ENCODE assay signal across 20 mouse cellular contexts in the genomic region with DNA sequence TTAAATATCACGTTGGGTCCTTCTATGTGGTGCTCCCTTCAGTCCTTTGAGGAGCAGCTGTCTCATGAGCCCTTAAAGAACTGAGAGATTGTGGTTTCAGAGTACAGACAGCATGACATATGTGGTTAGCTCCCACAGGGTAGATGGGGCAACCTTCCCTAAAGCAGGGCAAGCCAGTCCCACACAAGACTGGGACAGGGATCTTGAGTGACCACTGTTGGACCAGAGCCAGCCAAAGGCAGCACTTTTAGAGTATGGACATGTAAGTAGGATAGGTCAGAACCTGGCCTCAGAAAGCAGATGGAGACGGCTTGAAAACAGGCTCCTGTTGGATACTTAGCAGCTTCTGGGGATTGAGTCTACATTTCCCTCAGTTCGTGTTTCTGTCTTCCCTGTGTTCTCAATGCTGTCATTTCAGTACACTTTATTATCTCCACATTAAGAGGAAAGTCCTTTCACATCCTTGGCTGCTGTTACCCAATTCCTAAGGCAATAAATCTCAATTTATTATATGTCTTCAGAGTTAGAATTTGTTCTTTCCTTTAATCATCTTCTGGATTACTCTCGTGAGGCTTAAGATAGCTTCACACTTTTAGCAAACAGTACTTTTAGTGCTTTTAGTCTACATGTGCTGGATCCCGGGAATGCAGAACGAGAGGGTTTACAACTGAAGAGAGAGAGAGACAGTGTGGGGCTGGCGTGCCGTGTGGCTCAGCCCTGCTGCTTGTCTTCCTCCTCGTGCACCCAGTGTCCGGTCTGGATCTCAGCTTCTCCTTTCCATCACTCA. TPM values are rescaled to one million over a fixed set of nuclear protein-coding genes. Genes with fewer than 3 reads are reported as not detected.
DNase-seq lines count a peak whose midpoint lies in the region; ATAC-seq and TF ChIP-seq lines count a peak whose summit lies in the region.
"Had no signal": no experiment of that assay in that cellular context is flagged by ENCODE, and none has a peak within 500 bp of the region (broad histone marks: within the 10 kb centered on the region; RNA-seq: fewer than 3 reads in every experiment).

No protein-coding gene starts in this region.

- H3K4me2 ChIP-seq in CH12.LX (ENCODE audit: insufficient read depth, low read depth, poor library complexity, severe bottlenecking), result 0 out of 2 replicates have a peak overlapping the region, but pooled peaks have one; percentile 21
- H3K4me2 ChIP-seq in intestine, embryonic 14.5 days (ENCODE audit: low read length), result no peak overlapping the region
- peak overlapping the region; percentile 13 for H3K4me2 ChIP-seq in myocyte (ENCODE audit: low read depth)
- H3K4me2 ChIP-seq: forebrain, embryonic 13.5 days; hindbrain, embryonic 15.5 days; liver, embryonic 11.5 days; neural tube, embryonic 13.5 days had no signal

- no peaks in the 10 kb centered on the region for H3K36me3 ChIP-seq in heart, embryonic 10.5 days
- H3K36me3 ChIP-seq in CH12.LX (replicated peaks in 1 of 2; ENCODE audit: control insufficient read depth in 1 of 2, insufficient read depth in 1 of 2, low read length in 1 of 2) (peaks cover 10 to 40% of the 10 kb centered on the region in 2 experiments), myocyte (ENCODE audit: control insufficient read depth, insufficient read depth) (peaks cover 5% of the 10 kb centered on the region)
- H3K36me3 ChIP-seq in intestine, embryonic 14.5 days (ENCODE audit: control insufficient read depth, insufficient read depth, low read length), result 0 out of 2 replicates have a peak, but pooled peaks cover 9% of the 10 kb centered on the region
- H3K36me3 ChIP-seq: hindbrain, embryonic 15.5 days had no signal

- H3ac ChIP-seq in myocyte (ENCODE audit: control insufficient read depth, insufficient read length), result no peak overlapping the region

- peaks cover 33% of the 10 kb centered on the region for H3K4me1 ChIP-seq in heart, embryonic 10.5 days
- peaks cover 35 to 89% of the 10 kb centered on the region in 2 experiments for H3K4me1 ChIP-seq in CH12.LX (ENCODE audit: control insufficient read depth in 1 of 2, insufficient read depth in 2 of 2)
- peaks cover 16% of the 10 kb centered on the region for H3K4me1 ChIP-seq in intestine, embryonic 14.5 days (replicated peaks; ENCODE audit: control insufficient read depth, insufficient read depth, low read length)

- 79% methylated on average over 10 of the region's 10 CpGs for WGBS in heart, embryonic 10.5 days
- WGBS in intestine, embryonic 14.5 days, result 50% methylated on average over 10 of the region's 10 CpGs

- no peaks in the 10 kb centered on the region for H3K27me3 ChIP-seq in heart, embryonic 10.5 days (ENCODE audit: insufficient read depth, poor library complexity, severe bottlenecking)
- H3K27me3 ChIP-seq in CH12.LX (replicated peaks) (no peaks in the 10 kb centered on the region), myocyte (ENCODE audit: control insufficient read depth, insufficient read depth, insufficient read length) (no peaks in the 10 kb centered on the region)
- no peaks in the 10 kb centered on the region for H3K27me3 ChIP-seq in intestine, embryonic 14.5 days (replicated peaks; ENCODE audit: control insufficient read depth, insufficient read depth, low read length)
- H3K27me3 ChIP-seq: forebrain, embryonic 13.5 days; hindbrain, embryonic 15.5 days; neural tube, embryonic 13.5 days had no signal

- intact Hi-C loops in heart, postnatal 25 days (cut with DNase I), result no loop called here

- no peak overlapping the region for H3K9ac ChIP-seq in CH12.LX (ENCODE audit: insufficient read depth, low read depth)
- no peak overlapping the region for H3K9ac ChIP-seq in intestine, embryonic 14.5 days (ENCODE audit: low read length)
- H3K9ac ChIP-seq: forebrain, embryonic 13.5 days; hindbrain, embryonic 15.5 days; neural tube, embryonic 13.5 days had no signal

- dilution Hi-C loops in CH12.LX (cut with MboI; ENCODE audit: extremely low pct_ligation_motif_present, extremely low pct_unique_long_range_greater_than_20kb, low sequenced_read_pairs), result no loop called here

- 0 out of 2 replicates have a peak, but pooled peaks have one; percentile 17 for ATAC-seq in intestine, embryonic 14.5 days (replicated peaks; ENCODE audit: low FRiP score, low TSS enrichment, low read depth)
- ATAC-seq: forebrain, embryonic 13.5 days; midbrain, embryonic 16.5 days had no signal

- no peak for TF ChIP-seq CTCF in CH12.LX (conservative IDR thresholded peaks at IDR 0.05 in 1 of 2, IDR thresholded peaks at IDR 0.05 in 1 of 2; ENCODE audit: low read depth in 2 of 2, low read length in 2 of 2)

- H3K27ac ChIP-seq in heart, embryonic 10.5 days, result no peak overlapping the region
- no peak overlapping the region for H3K27ac ChIP-seq in CH12.LX (ENCODE audit: insufficient read depth, low read depth)
- no peak overlapping the region for H3K27ac ChIP-seq in intestine, embryonic 14.5 days (ENCODE audit: low read depth)
- H3K27ac ChIP-seq: forebrain, embryonic 13.5 days; hindbrain, embryonic 15.5 days; layer of hippocampus, adult 2 months; limb, embryonic 10.5 days; neural tube, embryonic 13.5 days had no signal

- in situ Hi-C loops in CH12.LX (cut with MboI; ENCODE audit: low pct_ligation_motif_present, low pct_unique_long_range_greater_than_20kb, low sequenced_read_pairs), result no loop called here

- TF ChIP-seq POLR2A in CH12.LX (IDR thresholded peaks at IDR 0.05; ENCODE audit: low read depth, low read length) (no peak), myocyte (IDR thresholded peaks at IDR 0.05; ENCODE audit: insufficient read length, low read depth) (no peak)

- TF ChIP-seq EP300 in CH12.LX (IDR thresholded peaks at IDR 0.05; ENCODE audit: low read length), result peak; percentile 63

- H3K79me2 ChIP-seq in CH12.LX (replicated peaks; ENCODE audit: control insufficient read depth, extremely low read depth, insufficient read depth, poor library complexity, severe bottlenecking), result peaks cover 3% of the 10 kb centered on the region; the same call in 1 of the 2 replicates
- no peaks in the 10 kb centered on the region for H3K79me2 ChIP-seq in myocyte (ENCODE audit: control insufficient read depth, insufficient read depth)

- DNase-seq in heart, embryonic 10.5 days (ENCODE audit: low spot score), result peak; percentile 41
- DNase-seq in heart, postnatal 25 days (ENCODE audit: low spot score), result no peak
- DNase-seq in CH12.LX (ENCODE audit: extremely low read depth), result no peak
- DNase-seq in intestine, embryonic 14.5 days (ENCODE audit: low spot score), result peak; percentile 51
- no peak for DNase-seq in adrenal gland, adult (ENCODE audit: inconsistent age in 2 of 2, low spot score in 1 of 2)
- DNase-seq in layer of hippocampus, postnatal 14 days (ENCODE audit: low spot score in 2 of 2), result no peak
- DNase-seq: cerebellum, postnatal 14 days; kidney, adult 9 months; lung, adult 2 months; lung, postnatal 36 days; thymus, adult 18-20 months had no signal

- no peak overlapping the region for H3K4me3 ChIP-seq in heart, embryonic 10.5 days
- H3K4me3 ChIP-seq in CH12.LX (replicated peaks in 1 of 3; ENCODE audit: low read depth in 2 of 3, low read length in 2 of 3, poor library complexity in 1 of 3), result no peak overlapping the region
- H3K4me3 ChIP-seq in intestine, embryonic 14.5 days (ENCODE audit: low read depth, low read length), result no peak overlapping the region
- no peak overlapping the region for H3K4me3 ChIP-seq in myocyte
- H3K4me3 ChIP-seq: forebrain, embryonic 13.5 days; hindbrain, embryonic 15.5 days; layer of hippocampus, adult 2 months; limb, embryonic 10.5 days; neural tube, embryonic 13.5 days had no signal

- no peaks in the 10 kb centered on the region for H3K9me3 ChIP-seq in heart, embryonic 10.5 days
- no peaks in the 10 kb centered on the region for H3K9me3 ChIP-seq in CH12.LX (replicated peaks; ENCODE audit: low read length)
- H3K9me3 ChIP-seq in intestine, embryonic 14.5 days (ENCODE audit: control insufficient read depth, low read length), result no peaks in the 10 kb centered on the region
- H3K9me3 ChIP-seq: forebrain, embryonic 13.5 days; hindbrain, embryonic 15.5 days; limb, embryonic 10.5 days; neural tube, embryonic 13.5 days had no signal

- TF ChIP-seq RAD21 in CH12.LX (IDR thresholded peaks at IDR 0.05; ENCODE audit: low read depth, low read length), result no peak

TF ChIP-seq in CH12.LX, 34 proteins besides CTCF, POLR2A, EP300 and RAD21 (continues in another document):
- TF ChIP-seq POLR2AphosphoS2 (IDR thresholded peaks at IDR 0.05; ENCODE audit: low read depth, low read length) (no peak), TCF12 (IDR thresholded peaks at IDR 0.05; ENCODE audit: low read depth, low read length) (0 out of 2 replicates have a peak, but pooled peaks have one; percentile 33), IRF4 (IDR thresholded peaks at IDR 0.05; ENCODE audit: low read depth, low read length) (peak; percentile 25; the same call in 1 of the 2 replicates), CHD1 (IDR thresholded peaks at IDR 0.05; ENCODE audit: low read depth, low read length) (0 out of 2 replicates have a peak, but pooled peaks have one; percentile 53)

TF ChIP-seq in myocyte, 11 proteins besides CTCF, POLR2A, EP300 and RAD21 (continues in another document):
- no peak for TF ChIP-seq TCF3 (IDR thresholded peaks at IDR 0.05; ENCODE audit: insufficient read length, low read depth)
- TF ChIP-seq REST (IDR thresholded peaks at IDR 0.05; ENCODE audit: insufficient read depth, insufficient read length), result no peak
- no peak for TF ChIP-seq SRF (IDR thresholded peaks at IDR 0.05; ENCODE audit: control insufficient read depth, insufficient read length, low read depth)
- TF ChIP-seq MYOG (IDR thresholded peaks at IDR 0.05; ENCODE audit: control insufficient read depth in 1 of 3, insufficient read depth in 1 of 3, insufficient read length in 2 of 3, low read depth in 2 of 3), result no peak
- no peak for TF ChIP-seq USF1 (IDR thresholded peaks at IDR 0.05; ENCODE audit: low read depth)
- TF ChIP-seq TCF12 (IDR thresholded peaks at IDR 0.05; ENCODE audit: insufficient read depth, poor library complexity, severe bottlenecking), result no peak

RNA-seq across cellular contexts. Expression of a gene that starts 6.1 kb away (rescaled TPM):
- polyA plus RNA-seq in heart, embryonic 10.5 days (2016; fragmentation: Nextera tagmentation; extraction: Ambion mirVana), result 1.6 and 2.3 TPM in 2 replicates
- 1 to 10 TPM; 1.4 to 1.6 TPM for total RNA-seq in heart, postnatal 25 days (2021)
- total RNA-seq in CH12.LX (2012; rRNA removed), result 3.6 and 4.0 TPM in 2 replicates
- 16.2 and 16.3 TPM in 2 replicates for total RNA-seq in CH12.LX (2014; rRNA removed)
- polyA plus RNA-seq in CH12.LX (2012; ENCODE audit: insufficient read length, low read depth), result 8.3 and 8.7 TPM in 2 replicates
- polyA plus RNA-seq in intestine, embryonic 14.5 days (2014; fragmentation: Nextera tagmentation; extraction: Ambion mirVana), result 3.4 and 4.7 TPM in 2 replicates
- 0.02 TPM for polyA plus RNA-seq in myocyte (2012; fragmentation: generic; extraction: Trizol)
- total RNA-seq in layer of hippocampus, postnatal 14 days (2021), result under 1 TPM; 0.76 to 0.88 TPM

RNA-seq across cellular contexts. Expression of a gene that starts 43.4 kb away (rescaled TPM):
- 0.34 TPM in 1 of 2 replicates, not detected in the other for polyA plus RNA-seq in heart, embryonic 10.5 days (2016; fragmentation: Nextera tagmentation; extraction: Ambion mirVana)
- total RNA-seq in heart, postnatal 25 days (2021), result under 1 TPM; 0.28 to 0.29 TPM
- total RNA-seq in CH12.LX (2012; rRNA removed) (26.8 and 33.5 TPM in 2 replicates), CH12.LX (2014; rRNA removed) (32.5 and 37.0 TPM in 2 replicates)
- polyA plus RNA-seq in CH12.LX (2012; ENCODE audit: insufficient read length, low read depth) (37.8 and 46.2 TPM in 2 replicates), myocyte (2012; fragmentation: generic; extraction: Trizol) (not detected)
- polyA plus RNA-seq in intestine, embryonic 14.5 days (2014; fragmentation: Nextera tagmentation; extraction: Ambion mirVana), result 0.23 and 0.62 TPM in 2 replicates
- not detected for total RNA-seq in layer of hippocampus, postnatal 14 days (2021)
- total RNA-seq: layer of hippocampus, adult 2 months; left cerebral cortex, adult 18-20 months had no signal
- polyA plus RNA-seq: liver, embryonic 11.5 days had no signal

Comparison
In these comparisons a context has a peak if more than half of its experiments do, and no peak if none do; other contexts are left out.
1. DNase-seq: peak in heart, embryonic 10.5 days (single experiment) and intestine, embryonic 14.5 days (single experiment); none in heart, postnatal 25 days (single experiment), CH12.LX (single experiment), adrenal gland, adult (0 of 2) and layer of hippocampus, postnatal 14 days (0 of 2).
2. RNA of a gene that starts 43.4 kb away (polyA plus RNA-seq): 37.8 to 46.2 TPM in CH12.LX; 0.23 to 0.62 TPM in intestine, embryonic 14.5 days, 0.34 TPM in heart, embryonic 10.5 days and not detected in myocyte (single experiment); every median in the first group is over 10 times any median in the second.